In genomic region chr13:52013757-52014156, GRCm38 (mm10) we compare ENCODE assay signal across 16 mouse cellular contexts.
DNase-seq lines count a peak whose midpoint lies in the region; ATAC-seq and TF ChIP-seq lines count a peak whose summit lies in the region.
"Had no signal": no experiment of that assay in that cellular context is flagged by ENCODE, and none has a peak within 500 bp of the region (broad histone marks: within the 10 kb centered on the region; RNA-seq: fewer than 3 reads in every experiment).

No protein-coding gene starts in this region.

- H3K4me2 ChIP-seq in heart, embryonic 11.5 days = no peak overlapping the region
- no peak overlapping the region for H3K4me2 ChIP-seq in limb, embryonic 12.5 days
- H3K4me2 ChIP-seq in kidney, embryonic 16.5 days (replicated peaks; ENCODE audit: low read depth, low read length) = no peak overlapping the region
- H3K4me2 ChIP-seq: kidney, embryonic 15.5 days; liver, embryonic 13.5 days had no signal

- no peak for DNase-seq in heart, embryonic 10.5 days (ENCODE audit: low spot score)
- peak; percentile 61 for DNase-seq in brain, adult 2 months (ENCODE audit: low read depth, low spot score)
- DNase-seq in heart, postnatal 14 days = no peak
- no peak for DNase-seq in urinary bladder, adult 2 months (ENCODE audit: low spot score)
- DNase-seq: adrenal gland, postnatal 25 days; cerebellum, adult 11-12 months; gastrocnemius, postnatal 25 days; layer of hippocampus, postnatal 36 days; liver, embryonic 13.5 days; right cerebral cortex, postnatal 14 days; thymus, postnatal 36 days had no signal

- H3K4me1 ChIP-seq in heart, embryonic 10.5 days = peaks cover 22% of the 10 kb centered on the region
- H3K4me1 ChIP-seq in heart, embryonic 11.5 days (ENCODE audit: control insufficient read depth, insufficient read depth, low read length) = peaks cover 7% of the 10 kb centered on the region
- H3K4me1 ChIP-seq in limb, embryonic 12.5 days (replicated peaks) = peaks cover 44% of the 10 kb centered on the region
- peaks cover 32% of the 10 kb centered on the region for H3K4me1 ChIP-seq in olfactory bulb, adult 2 months (ENCODE audit: control insufficient read depth, insufficient read depth, low read length)
- H3K4me1 ChIP-seq in kidney, embryonic 16.5 days (ENCODE audit: insufficient read depth, low read length) = peaks cover 12% of the 10 kb centered on the region
- H3K4me1 ChIP-seq: liver, embryonic 13.5 days had no signal

- 70% methylated on average over 2 of the region's 2 CpGs for WGBS in heart, embryonic 10.5 days
- WGBS in heart, embryonic 11.5 days (ENCODE audit: insufficient replicate concordance) = 64% methylated on average over 2 of the region's 2 CpGs
- 77% methylated on average over 2 of the region's 2 CpGs for WGBS in limb, embryonic 12.5 days
- 54% methylated on average over 2 of the region's 2 CpGs for WGBS in olfactory bulb, adult 2 months
- 90% methylated on average over 2 of the region's 2 CpGs for WGBS in kidney, embryonic 16.5 days

- no peak for TF ChIP-seq POLR2A in olfactory bulb, adult 2 months (IDR thresholded peaks at IDR 0.05; ENCODE audit: insufficient read depth, low read depth, low read length)

- ATAC-seq in heart, embryonic 11.5 days (replicated peaks; ENCODE audit: insufficient number of reproducible peaks, low FRiP score, low TSS enrichment) = no peak
- ATAC-seq in limb, embryonic 12.5 days (ENCODE audit: insufficient number of reproducible peaks, insufficient read depth, low FRiP score, low TSS enrichment, low read depth) = no peak
- ATAC-seq in kidney, embryonic 16.5 days (ENCODE audit: low FRiP score, low TSS enrichment) = no peak

- 0 out of 2 replicates have a peak overlapping the region, but pooled peaks have one; percentile 22 for H3K27ac ChIP-seq in heart, embryonic 10.5 days
- no peak overlapping the region for H3K27ac ChIP-seq in heart, embryonic 11.5 days (ENCODE audit: low read depth, low read length)
- peak overlapping the region; percentile 88; the same call in 1 of the 2 replicates for H3K27ac ChIP-seq in limb, embryonic 12.5 days
- peak overlapping the region; percentile 82 for H3K27ac ChIP-seq in olfactory bulb, adult 2 months (ENCODE audit: insufficient read depth, low read depth, low read length)
- H3K27ac ChIP-seq in kidney, embryonic 16.5 days (ENCODE audit: low read length) = no peak overlapping the region
- H3K27ac ChIP-seq: kidney, embryonic 15.5 days; liver, embryonic 13.5 days had no signal

- no peaks in the 10 kb centered on the region for H3K36me3 ChIP-seq in heart, embryonic 10.5 days
- no peaks in the 10 kb centered on the region for H3K36me3 ChIP-seq in heart, embryonic 11.5 days (ENCODE audit: control insufficient read depth, insufficient read depth, low read length)
- H3K36me3 ChIP-seq in limb, embryonic 12.5 days = no peaks in the 10 kb centered on the region
- no peaks in the 10 kb centered on the region for H3K36me3 ChIP-seq in kidney, embryonic 16.5 days (ENCODE audit: insufficient read depth, low read length)
- H3K36me3 ChIP-seq: kidney, embryonic 15.5 days; liver, embryonic 13.5 days had no signal

- H3K9me3 ChIP-seq in heart, embryonic 10.5 days = no peaks in the 10 kb centered on the region
- no peaks in the 10 kb centered on the region for H3K9me3 ChIP-seq in heart, embryonic 11.5 days (replicated peaks; ENCODE audit: control insufficient read depth, low read length)
- no peaks in the 10 kb centered on the region for H3K9me3 ChIP-seq in limb, embryonic 12.5 days
- H3K9me3 ChIP-seq in kidney, embryonic 16.5 days (ENCODE audit: low read length) = no peaks in the 10 kb centered on the region
- H3K9me3 ChIP-seq: kidney, embryonic 15.5 days; liver, embryonic 13.5 days had no signal

- no peak overlapping the region for H3K4me3 ChIP-seq in heart, embryonic 10.5 days
- H3K4me3 ChIP-seq in heart, embryonic 11.5 days (ENCODE audit: low read depth, low read length) = no peak overlapping the region
- no peak overlapping the region for H3K4me3 ChIP-seq in limb, embryonic 12.5 days (replicated peaks)
- H3K4me3 ChIP-seq in olfactory bulb, adult 2 months (ENCODE audit: insufficient read depth, low read depth, low read length) = no peak overlapping the region
- no peak overlapping the region for H3K4me3 ChIP-seq in kidney, embryonic 16.5 days (ENCODE audit: low read length)
- H3K4me3 ChIP-seq: kidney, embryonic 15.5 days; liver, embryonic 13.5 days had no signal

- H3K9ac ChIP-seq in heart, embryonic 11.5 days (ENCODE audit: low read depth, low read length) = no peak overlapping the region
- H3K9ac ChIP-seq in limb, embryonic 12.5 days (replicated peaks) = no peak overlapping the region
- no peak overlapping the region for H3K9ac ChIP-seq in kidney, embryonic 16.5 days (replicated peaks; ENCODE audit: low read length)
- H3K9ac ChIP-seq: kidney, embryonic 15.5 days; liver, embryonic 13.5 days had no signal

- intact Hi-C loops in heart, postnatal 14 days (cut with DNase I) = no loop called here

- TF ChIP-seq CTCF in olfactory bulb, adult 2 months (IDR thresholded peaks at IDR 0.05; ENCODE audit: insufficient read depth, low read depth, low read length) = no peak

- H3K27me3 ChIP-seq in heart, embryonic 10.5 days (ENCODE audit: insufficient read depth, poor library complexity, severe bottlenecking) = 0 out of 2 replicates have a peak, but pooled peaks cover 13% of the 10 kb centered on the region
- H3K27me3 ChIP-seq in heart, embryonic 11.5 days (ENCODE audit: control insufficient read depth, insufficient read depth, low read length) = no peaks in the 10 kb centered on the region
- no peaks in the 10 kb centered on the region for H3K27me3 ChIP-seq in limb, embryonic 12.5 days
- no peaks in the 10 kb centered on the region for H3K27me3 ChIP-seq in kidney, embryonic 16.5 days (ENCODE audit: insufficient read depth, low read length)
- H3K27me3 ChIP-seq: kidney, embryonic 15.5 days; liver, embryonic 13.5 days had no signal

Comparison
In these comparisons a context has a peak if more than half of its experiments do, and no peak if none do; other contexts are left out.
1. H3K27ac ChIP-seq: peak in heart, embryonic 10.5 days (single experiment), limb, embryonic 12.5 days (single experiment) and olfactory bulb, adult 2 months (single experiment); none in heart, embryonic 11.5 days (single experiment) and kidney, embryonic 16.5 days (single experiment).